Mouse (Mus musculus): ENCODE results near the gene Olfr640. TPM values are rescaled to one million over a fixed set of nuclear protein-coding genes. Genes with fewer than 3 reads are reported as not detected.

Olfr640 gene
- total and polyA plus RNA-seq, 3 experiments: not detected

DNA sequence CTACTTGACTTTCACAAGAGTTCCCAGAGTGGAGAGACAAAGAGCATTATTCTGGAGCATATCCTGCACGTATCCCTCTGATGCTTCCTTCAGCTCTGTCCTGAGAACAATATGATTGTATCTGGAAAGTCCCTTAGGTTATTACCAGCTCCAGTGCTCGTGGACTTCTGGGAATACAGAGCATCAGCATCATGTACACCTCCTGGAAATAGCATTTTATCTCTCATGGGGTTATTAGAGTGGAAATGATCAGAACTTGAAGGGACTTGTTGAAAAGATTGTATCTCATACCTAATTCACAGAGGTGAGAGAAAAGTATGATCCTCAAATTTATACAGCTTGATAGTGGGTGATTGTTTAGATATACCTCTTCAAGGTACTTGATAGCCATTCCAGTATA, 36.0 kb upstream of the Olfr640 start, which contains the start of gene 4930516K23Rik:
Gene 4930516K23Rik, minus strand, starts transcription at position 101 of the 400 bp plus-strand sequence.
- no peak for DNase-seq (ENCODE audit: low read depth, low spot score)
- Histone ChIP-seq H3K9me3 (replicated peaks; ENCODE audit: insufficient read depth, low read length) (no peaks in the 10 kb centered on the region), H3K27ac (ENCODE audit: control insufficient read depth, low read depth, low read length) (no peak within 1 kb of the TSS), H3K36me3 (ENCODE audit: control insufficient read depth in 1 of 2, insufficient read depth in 2 of 2, low read length in 2 of 2) (no peaks in the 10 kb centered on the region), H3K9ac (ENCODE audit: control insufficient read depth, low read depth, low read length, poor library complexity, severe bottlenecking) (no peak within 1 kb of the TSS), H3K27me3 (ENCODE audit: control insufficient read depth in 1 of 2, insufficient read depth in 2 of 2, low read length in 2 of 2) (no peaks in the 10 kb centered on the region; a peak in 1 of 4 replicates), H3K4me3 (ENCODE audit: control insufficient read depth in 1 of 2, insufficient read depth in 1 of 2, low read depth in 2 of 2, low read length in 2 of 2) (no peak within 1 kb of the TSS), H3K79me2 (ENCODE audit: control insufficient read depth, insufficient read depth, low read length, poor library complexity) (no peaks in the 10 kb centered on the region), H3K4me1 (ENCODE audit: control insufficient read depth in 1 of 2, insufficient read depth in 2 of 2, low read length in 2 of 2) (no peaks in the 10 kb centered on the region)
- TF ChIP-seq MYB (IDR thresholded peaks at IDR 0.05; ENCODE audit: low read depth, low read length) (no peak), TCF12 (IDR thresholded peaks at IDR 0.05; ENCODE audit: low read depth, low read length) (no peak), TBP (IDR thresholded peaks at IDR 0.05; ENCODE audit: low read depth, low read length) (no peak)

- no peak for DNase-seq (ENCODE audit: low read depth, low spot score)
- no peak overlapping the region for H3K9ac ChIP-seq (ENCODE audit: control insufficient read depth, low read depth, low read length, poor library complexity, severe bottlenecking)
- no peaks in the 10 kb centered on the region; a peak in 2 of 4 replicates for H3K27me3 ChIP-seq (ENCODE audit: control insufficient read depth in 1 of 2, insufficient read depth in 2 of 2, low read length in 2 of 2)
- no peaks in the 10 kb centered on the region for H3K79me2 ChIP-seq (ENCODE audit: control insufficient read depth, insufficient read depth, low read length, poor library complexity)
- H3K9me3 ChIP-seq (replicated peaks; ENCODE audit: insufficient read depth, low read length): no peaks in the 10 kb centered on the region
- no peak overlapping the region for H3K4me3 ChIP-seq (ENCODE audit: control insufficient read depth in 1 of 2, insufficient read depth in 1 of 2, low read depth in 2 of 2, low read length in 2 of 2)
- TF ChIP-seq TAL1 (IDR thresholded peaks at IDR 0.05; ENCODE audit: low read length) (no peak), E2F4 (IDR thresholded peaks at IDR 0.05; ENCODE audit: borderline replicate concordance, low read depth, low read length) (no peak), ETS1 (IDR thresholded peaks at IDR 0.05; ENCODE audit: low read depth, low read length) (no peak), GATA1 (IDR thresholded peaks at IDR 0.05; ENCODE audit: low read depth, low read length) (no peak), USF1 (IDR thresholded peaks at IDR 0.05; ENCODE audit: low read depth, low read length) (no peak), CHD2 (IDR thresholded peaks at IDR 0.05; ENCODE audit: low read length) (no peak), MEF2A (IDR thresholded peaks at IDR 0.05; ENCODE audit: extremely low read depth, insufficient replicate concordance, low read depth, low read length, poor library complexity, severe bottlenecking) (no peak), POLR2AphosphoS5 (IDR thresholded peaks at IDR 0.05; ENCODE audit: borderline replicate concordance, low read depth, low read length) (no peak), HCFC1 (IDR thresholded peaks at IDR 0.05; ENCODE audit: low read depth, low read length) (no peak), SIN3A (IDR thresholded peaks at IDR 0.05; ENCODE audit: low read length) (no peak), MYB (IDR thresholded peaks at IDR 0.05; ENCODE audit: low read depth, low read length) (no peak), NELFE (IDR thresholded peaks at IDR 0.05; ENCODE audit: low read depth, low read length) (no peak), MYC (IDR thresholded peaks at IDR 0.05; ENCODE audit: low read depth, low read length) (no peak), ZNF384 (IDR thresholded peaks at IDR 0.05; ENCODE audit: low read depth, low read length) (no peak), MXI1 (IDR thresholded peaks at IDR 0.05; ENCODE audit: low read depth, low read length) (no peak), EP300 (IDR thresholded peaks at IDR 0.05; ENCODE audit: low read depth in 1 of 2, low read length in 2 of 2) (no peak)
- H3K27ac ChIP-seq (ENCODE audit: control insufficient read depth, low read depth, low read length): no peak overlapping the region
- no peaks in the 10 kb centered on the region for H3K4me1 ChIP-seq (ENCODE audit: control insufficient read depth in 1 of 2, insufficient read depth in 2 of 2, low read length in 2 of 2)
- no peaks in the 10 kb centered on the region for H3K36me3 ChIP-seq (ENCODE audit: control insufficient read depth in 1 of 2, insufficient read depth in 2 of 2, low read length in 2 of 2)
These were observed 33.8 kb upstream of the Olfr640 start for GRCm38 (mm10) chr7:104059215-104059614.
